Mouse (Mus musculus) megakaryocyte, embryonic 14.5 days (primary cell): Measurements from ENCODE around the gene Zfp593.

ENCODE experiments used
- FLI1 ChIP-seq: IDR thresholded peaks from 2 replicates; pipeline ENCODE4 v1.6.1; 2012; ENCODE audit warnings: low read length, inconsistent platforms, mixed read lengths
- GATA1 ChIP-seq: IDR thresholded peaks from 3 replicates; pipeline ENCODE4 v1.6.1; 2012; ENCODE audit warnings: mixed read lengths, low read length, inconsistent platforms, borderline replicate concordance

- TF ChIP-seq GATA1 (no peak), FLI1 (no peak)
Observed at GRCm38 (mm10) chr4:134253722-134254324, 8.4 kb upstream of the Zfp593 start, which contains the start of gene Grrp1.
